Mouse (Mus musculus): ENCODE results near the gene Nup62.
A peak's percentile ranks its signal among the peaks of the same experiment; 100 is the strongest.
"Not testable (repeated sequence)": the region's sequence is repeated elsewhere in the genome, so short reads cannot be mapped to it uniquely, and the experiment has no call there.

Gene Nup62

DNA sequence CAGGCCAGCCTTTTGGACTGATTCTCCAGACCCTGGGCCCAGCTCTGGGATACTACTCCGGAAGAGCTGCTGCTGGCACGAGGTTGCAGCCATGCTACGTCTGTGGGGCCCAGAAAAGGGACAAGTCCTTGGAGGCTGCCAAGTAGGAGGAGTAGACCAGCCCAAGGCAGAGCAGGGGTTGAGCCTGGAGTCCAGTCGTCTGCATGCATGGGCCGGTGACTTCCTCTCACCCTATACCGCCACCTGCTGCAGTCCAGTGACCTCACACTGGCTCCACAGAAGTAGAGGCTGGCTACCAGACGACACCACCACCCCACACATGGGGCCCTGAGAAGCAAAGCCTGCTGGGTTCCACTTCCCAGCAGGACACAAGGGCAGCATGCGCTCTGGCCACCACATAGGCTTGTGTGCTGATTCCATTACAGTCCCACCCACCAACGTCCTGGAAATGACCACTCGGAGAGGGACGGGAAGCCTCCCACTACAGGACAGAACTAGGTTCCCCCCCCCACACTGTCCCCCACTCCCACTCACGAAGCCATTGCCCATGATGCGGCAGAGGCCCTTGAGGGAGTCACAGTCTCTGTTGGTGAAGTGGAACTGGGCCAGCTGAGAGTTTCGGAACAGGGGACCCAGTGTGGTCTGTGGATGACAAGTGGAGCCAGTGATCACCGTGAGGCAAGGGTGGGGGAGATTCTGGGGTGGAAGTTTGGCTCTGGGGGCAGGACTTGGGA lies 50.6 kb downstream of the Nup62 start:
- no peak for DNase-seq

DNA sequence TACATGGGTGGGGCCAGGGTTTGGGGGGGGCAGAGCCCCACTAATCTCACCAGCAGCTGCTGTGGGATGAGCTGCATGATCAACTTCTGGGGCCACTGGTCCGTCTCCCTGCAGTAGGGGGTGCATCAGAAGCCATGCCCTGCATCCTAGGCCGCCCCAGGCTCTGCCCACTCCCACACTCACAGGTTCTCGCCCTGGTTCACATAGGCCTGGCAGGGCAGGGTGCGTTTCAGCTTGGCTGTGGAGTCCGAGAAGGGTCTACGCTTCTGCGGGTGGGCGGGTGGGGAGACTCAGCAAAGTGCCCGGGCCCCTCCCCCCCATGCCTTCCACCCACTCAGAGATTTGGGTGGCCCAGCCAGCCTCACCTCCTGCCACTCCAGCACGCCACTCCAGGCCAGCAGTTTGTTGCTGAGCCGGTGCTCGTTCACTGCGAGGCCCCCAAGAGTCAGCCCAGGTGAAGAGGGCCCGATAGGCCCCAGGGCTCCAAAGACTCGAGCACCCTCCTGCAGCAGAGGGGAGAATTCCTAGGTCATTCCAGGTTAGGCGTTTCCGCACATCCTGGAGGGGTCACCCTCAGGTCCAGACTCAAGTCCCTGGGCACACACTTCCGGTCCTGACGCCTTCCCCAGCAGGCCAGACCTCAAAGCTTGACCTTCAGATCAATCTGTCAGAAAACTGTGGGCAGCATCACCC lies 51.3 kb downstream of the Nup62 start:
- no peak for DNase-seq

DNA sequence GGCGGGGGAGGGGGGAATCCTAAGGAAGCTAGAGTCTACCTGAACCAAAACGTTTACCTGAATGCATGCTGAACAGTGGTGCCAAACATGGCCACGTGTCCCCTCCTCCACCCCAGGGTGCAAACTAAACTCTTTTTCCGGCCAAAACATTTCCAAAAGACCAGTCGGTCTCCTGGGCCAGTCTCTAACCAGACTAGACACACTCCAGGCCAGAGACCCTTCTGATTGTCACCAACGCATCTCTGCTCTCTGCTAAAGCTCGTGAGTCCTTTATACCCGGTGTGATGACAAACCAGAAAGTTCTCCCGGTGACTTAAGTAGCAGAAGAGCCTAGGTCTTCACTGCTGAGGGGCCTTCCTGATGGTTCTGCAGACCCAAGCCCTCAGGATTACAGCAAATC lies 51.9 kb downstream of the Nup62 start:
- DNase-seq: no peak

DNA sequence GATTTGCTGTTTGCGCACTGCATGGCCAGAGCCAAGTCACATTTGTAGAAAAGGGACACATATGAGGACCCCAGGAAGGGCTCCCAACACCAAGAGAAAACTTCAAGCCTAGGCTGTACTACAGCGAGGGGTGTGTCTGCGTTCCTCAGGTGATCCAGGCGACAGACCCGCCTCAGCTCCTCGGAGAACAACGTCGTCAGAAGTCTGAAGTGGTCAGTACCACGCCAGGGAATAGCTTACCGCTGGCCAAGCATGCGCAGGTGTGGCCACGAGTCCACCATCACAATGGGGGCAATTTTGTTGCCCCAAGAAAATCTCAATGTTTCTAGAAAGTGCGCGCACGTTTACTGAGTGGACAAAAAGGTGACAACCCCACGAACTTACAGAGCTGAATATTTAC lies 52.6 kb downstream of the Nup62 start:
- DNase-seq: no peak

DNA sequence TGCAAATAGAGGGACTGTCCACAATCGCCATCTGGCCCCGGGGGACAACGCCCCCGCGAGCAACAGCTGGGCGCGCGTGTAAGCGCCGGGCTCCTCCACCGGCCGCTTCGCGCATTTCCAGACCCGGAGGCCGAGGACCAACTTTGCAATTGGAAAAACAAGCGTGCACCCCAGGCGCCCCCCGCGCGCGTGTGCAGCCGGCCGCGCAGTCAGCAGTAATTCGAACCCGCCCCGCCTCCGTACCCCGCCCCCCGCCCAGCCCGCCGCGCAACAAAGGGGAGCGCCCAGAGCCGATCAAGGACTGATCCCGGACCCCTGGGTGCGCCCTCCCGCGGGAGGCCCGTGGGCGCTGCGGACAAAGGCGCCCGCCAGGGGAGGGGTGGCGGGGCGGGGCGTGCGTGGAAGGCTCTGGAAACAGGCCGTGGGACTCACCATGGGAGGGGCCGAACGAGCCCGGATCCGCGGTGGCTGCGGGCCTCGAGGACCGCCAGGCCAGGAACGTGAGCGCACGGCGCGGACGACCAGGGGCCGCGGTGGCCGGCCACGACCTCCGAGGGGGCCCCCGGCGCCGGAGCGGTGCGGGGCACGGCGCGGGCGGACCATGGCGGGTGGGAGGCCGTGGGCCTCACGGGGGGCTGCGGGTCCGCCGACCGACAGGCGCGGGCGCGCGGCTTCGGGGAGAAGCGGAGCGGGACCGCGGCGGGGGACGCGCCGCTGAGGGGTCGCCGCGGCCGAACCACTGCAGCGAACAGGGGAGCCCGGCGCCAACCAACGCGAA lies 53.2 kb downstream of the Nup62 start:
- peak; percentile 50 for DNase-seq

DNA sequence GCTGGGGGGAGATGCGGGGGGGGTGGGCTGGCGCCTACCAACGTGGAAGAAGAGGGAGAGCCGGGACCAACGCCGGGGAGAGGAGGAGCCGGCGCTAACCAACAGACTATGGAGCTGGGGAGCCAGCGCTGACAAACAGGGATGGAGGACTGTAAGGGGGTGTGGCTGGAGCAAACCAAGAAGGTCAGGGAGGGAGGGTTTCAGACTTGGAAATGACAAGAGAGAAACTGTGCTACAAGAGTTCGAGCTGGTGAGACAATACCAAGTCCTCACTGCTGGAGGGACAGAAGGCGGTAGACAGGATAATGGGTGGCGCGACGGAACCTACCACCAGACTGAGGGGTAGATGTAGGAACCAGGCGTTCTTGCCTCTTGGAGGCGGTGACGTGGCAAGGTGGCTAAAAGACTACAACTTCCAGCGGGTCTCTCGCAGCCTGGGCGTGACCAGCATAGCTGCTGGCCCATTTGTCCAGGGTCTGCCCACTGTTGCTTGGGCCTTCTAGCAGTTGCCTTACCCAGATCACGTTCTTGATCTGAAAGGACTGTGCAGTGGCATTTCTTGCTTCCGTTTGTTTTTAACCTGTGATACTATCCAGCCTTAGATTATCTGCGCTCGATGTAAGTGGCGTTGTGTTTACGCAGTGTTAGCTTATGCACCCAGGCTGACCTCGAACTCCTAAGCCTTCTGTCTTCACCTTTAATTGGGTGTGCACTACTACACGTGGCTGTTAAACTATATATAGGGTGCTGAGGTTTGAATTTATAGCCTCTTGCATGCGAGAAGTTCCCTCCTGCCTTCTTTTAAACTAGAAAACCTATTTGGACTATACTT lies 54.0 kb downstream of the Nup62 start, which contains the start of gene Ptov1:
Gene Ptov1, minus strand, starts transcription at position 92 of the 832 bp plus-strand sequence.
- peak; percentile 93 for DNase-seq

DNA sequence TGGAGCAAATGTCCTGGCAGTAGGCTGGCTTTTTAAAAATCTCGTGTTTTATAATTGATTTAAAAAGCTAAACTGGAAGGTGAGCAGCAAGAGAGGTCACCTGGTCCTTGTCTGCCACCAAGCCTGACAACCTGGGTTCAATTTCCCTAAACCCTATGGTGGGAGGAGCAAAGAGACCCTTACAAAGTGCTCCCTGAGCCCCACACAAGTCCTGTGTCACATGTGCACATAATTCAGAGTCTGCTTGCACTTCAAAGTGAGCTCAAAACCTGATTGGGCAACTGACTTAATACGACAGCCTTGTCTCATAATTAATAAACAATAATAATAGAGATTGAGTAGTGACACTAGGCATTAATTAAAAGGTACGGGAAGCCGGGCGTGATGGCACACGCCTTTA lies 54.7 kb downstream of the Nup62 start:
- DNase-seq: no peak

DNA sequence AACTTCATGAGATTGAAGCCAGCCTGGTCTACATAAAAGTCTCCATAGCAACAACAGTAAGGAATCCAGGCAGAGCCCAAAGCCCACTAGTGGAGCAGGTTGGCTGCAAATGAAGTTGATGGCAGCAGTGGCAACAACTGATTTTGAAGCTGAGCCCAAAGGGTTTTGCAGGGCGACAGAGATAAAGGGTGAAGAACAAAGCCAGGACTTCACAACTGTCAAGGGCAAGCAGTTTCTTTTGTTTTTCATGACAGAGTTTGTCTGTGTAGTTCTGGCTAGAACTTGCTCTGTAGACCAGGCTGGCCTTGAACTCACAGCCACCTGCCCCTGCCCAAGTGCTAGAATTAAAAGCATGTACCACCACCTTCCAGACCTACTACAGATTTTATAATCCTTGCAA lies 55.3 kb downstream of the Nup62 start:
- DNase-seq: no peak

DNA sequence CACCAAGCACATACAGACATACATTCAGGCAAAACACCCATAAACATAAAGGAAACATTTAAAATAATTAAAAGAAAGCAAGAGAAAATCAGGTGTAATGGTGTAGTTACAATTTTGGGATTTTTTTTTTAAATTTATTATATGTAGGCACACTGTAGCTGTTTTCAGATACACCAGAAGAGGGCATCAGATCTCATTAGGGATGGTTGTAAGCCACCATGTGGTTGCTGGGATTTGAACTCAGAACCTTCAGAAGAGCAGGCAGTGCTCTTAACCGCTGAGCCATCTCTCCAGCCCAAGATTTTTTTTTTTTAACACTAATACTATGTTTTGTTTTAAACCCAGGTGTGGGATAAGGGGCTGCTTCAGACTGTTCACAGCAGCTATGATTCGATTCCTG lies 55.9 kb downstream of the Nup62 start:
- DNase-seq: not testable (repeated sequence)

DNA sequence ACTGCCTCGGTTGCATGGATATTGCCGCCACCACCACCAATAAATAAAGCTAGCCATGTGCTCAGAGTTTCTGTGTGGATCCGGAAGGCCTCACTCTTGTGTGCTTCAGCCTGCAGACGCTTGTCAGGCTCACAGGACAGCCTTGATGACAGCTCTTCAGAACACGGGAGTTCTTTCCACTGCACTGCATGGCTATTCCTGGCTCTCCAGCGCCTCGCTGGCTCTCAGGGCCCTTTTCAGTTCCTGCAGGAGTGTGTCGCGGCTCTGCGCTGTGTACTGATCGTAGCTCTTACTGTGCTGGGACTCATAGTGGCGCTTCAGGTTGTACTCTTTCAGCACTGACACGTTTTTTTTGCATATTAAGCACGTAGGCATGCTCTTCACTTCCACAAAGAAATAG lies 61.9 kb downstream of the Nup62 start:
- no peak for DNase-seq
